ENCODE assay signal across 8 mouse cellular contexts in genomic region chr5:122392227-122393004, GRCm38 (mm10). TPM values are rescaled to one million over a fixed set of nuclear protein-coding genes. Genes with fewer than 3 reads are reported as not detected.
A peak's percentile ranks its signal among the peaks of the same experiment; 100 is the strongest.
DNase-seq lines count a peak whose midpoint lies in the region; ATAC-seq lines count a peak whose summit lies in the region.

No protein-coding gene starts in this region.

- peak overlapping the region; percentile 85 for H3K4me3 ChIP-seq in limb, embryonic 15.5 days
- H3K4me3 ChIP-seq in neural tube, embryonic 12.5 days, result peak overlapping the region; percentile 78

- peaks cover 14% of the 10 kb centered on the region for H3K4me1 ChIP-seq in limb, embryonic 15.5 days
- H3K4me1 ChIP-seq in neural tube, embryonic 12.5 days, result peaks cover 13% of the 10 kb centered on the region

- H3K36me3 ChIP-seq in limb, embryonic 15.5 days, result peaks cover 14% of the 10 kb centered on the region
- peaks cover 18% of the 10 kb centered on the region for H3K36me3 ChIP-seq in neural tube, embryonic 12.5 days

- H3K9ac ChIP-seq in limb, embryonic 15.5 days, result peak overlapping the region; percentile 69
- H3K9ac ChIP-seq in neural tube, embryonic 12.5 days, result peak overlapping the region; percentile 77

- intact Hi-C loops in heart, postnatal 14 days (cut with DNase I), result loop anchor here (5.0 kb wide), 1 partner anchor 125 kb away; no protein-coding TSS in a partner anchor

- no peaks in the 10 kb centered on the region for H3K27me3 ChIP-seq in limb, embryonic 15.5 days
- no peaks in the 10 kb centered on the region for H3K27me3 ChIP-seq in neural tube, embryonic 12.5 days (replicated peaks)

- no peak for DNase-seq in cerebellum, adult 11-12 months
- DNase-seq in A20 (ENCODE audit: low read depth, low spot score), result peak; percentile 65
- DNase-seq in cerebellum, postnatal 25 days, result peak; percentile 43 to 47
- DNase-seq in heart, postnatal 14 days, result peak; percentile 25 to 26
- DNase-seq in left cerebral cortex, adult 9 months (ENCODE audit: low spot score in 2 of 2), result no peak

- no peaks in the 10 kb centered on the region for H3K9me3 ChIP-seq in limb, embryonic 15.5 days
- H3K9me3 ChIP-seq in neural tube, embryonic 12.5 days, result no peaks in the 10 kb centered on the region

- WGBS in limb, embryonic 15.5 days, result 14% methylated on average over 19 of the region's 19 CpGs
- WGBS in neural tube, embryonic 12.5 days, result 15% methylated on average over 19 of the region's 19 CpGs

- peak; percentile 8; the same call in 1 of the 2 replicates for ATAC-seq in cerebellum, adult (ENCODE audit: insufficient number of reproducible peaks, low FRiP score, low TSS enrichment)
- no peak for ATAC-seq in limb, embryonic 15.5 days (ENCODE audit: insufficient number of reproducible peaks, low FRiP score, low TSS enrichment, low read depth)
- no peak for ATAC-seq in neural tube, embryonic 12.5 days (ENCODE audit: low FRiP score, low read depth)

- peak overlapping the region; percentile 65 for H3K4me2 ChIP-seq in limb, embryonic 15.5 days
- peak overlapping the region; percentile 91 for H3K4me2 ChIP-seq in neural tube, embryonic 12.5 days (replicated peaks)

- H3K27ac ChIP-seq in limb, embryonic 15.5 days, result peak overlapping the region; percentile 73; the same call in 1 of the 2 replicates
- no peak overlapping the region for H3K27ac ChIP-seq in neural tube, embryonic 12.5 days

RNA-seq across cellular contexts. Expression of gene Arpc3, which starts 0.7 kb away (rescaled TPM):
- 100 to 1,000 TPM; 104 to 115 TPM for total RNA-seq in heart, postnatal 14 days (2021)
- 141 and 177 TPM in 2 replicates for polyA plus RNA-seq in limb, embryonic 15.5 days (2015; fragmentation: Nextera tagmentation; extraction: Ambion mirVana)
- polyA plus RNA-seq in neural tube, embryonic 12.5 days (2016; fragmentation: Nextera tagmentation; extraction: Ambion mirVana), result 114 and 128 TPM in 2 replicates

RNA-seq across cellular contexts. Expression of gene Fam216a, which starts 20.3 kb away (rescaled TPM):
- 10 to 100 TPM; 15.1 to 16.5 TPM for total RNA-seq in heart, postnatal 14 days (2021)
- 58.3 and 59.3 TPM in 2 replicates for polyA plus RNA-seq in limb, embryonic 15.5 days (2015; fragmentation: Nextera tagmentation; extraction: Ambion mirVana)
- polyA plus RNA-seq in neural tube, embryonic 12.5 days (2016; fragmentation: Nextera tagmentation; extraction: Ambion mirVana), result 117 TPM in 2 replicates

RNA-seq across cellular contexts. Expression of gene Gpn3, which starts 20.7 kb away (rescaled TPM):
- 10 to 100 TPM; 23.1 to 25.6 TPM for total RNA-seq in heart, postnatal 14 days (2021)
- polyA plus RNA-seq in limb, embryonic 15.5 days (2015; fragmentation: Nextera tagmentation; extraction: Ambion mirVana), result 60.5 and 68.7 TPM in 2 replicates
- 56.3 and 57.9 TPM in 2 replicates for polyA plus RNA-seq in neural tube, embryonic 12.5 days (2016; fragmentation: Nextera tagmentation; extraction: Ambion mirVana)

RNA-seq across cellular contexts. Expression of gene Anapc7, which starts 29.1 kb away (rescaled TPM):
- total RNA-seq in heart, postnatal 14 days (2021), result 10 to 100 TPM; 33.9 to 37.5 TPM
- 40.2 and 43.0 TPM in 2 replicates for polyA plus RNA-seq in limb, embryonic 15.5 days (2015; fragmentation: Nextera tagmentation; extraction: Ambion mirVana)
- polyA plus RNA-seq in neural tube, embryonic 12.5 days (2016; fragmentation: Nextera tagmentation; extraction: Ambion mirVana), result 51.2 and 53.5 TPM in 2 replicates

RNA-seq across cellular contexts. Expression of gene Vps29, which starts 38.2 kb away (rescaled TPM):
- 100 to 1,000 TPM in 1 of 2 experiments, 10 to 100 TPM in 1; 86.7 to 103 TPM for total RNA-seq in heart, postnatal 14 days (2021)
- 184 and 185 TPM in 2 replicates for polyA plus RNA-seq in limb, embryonic 15.5 days (2015; fragmentation: Nextera tagmentation; extraction: Ambion mirVana)
- 233 and 237 TPM in 2 replicates for polyA plus RNA-seq in neural tube, embryonic 12.5 days (2016; fragmentation: Nextera tagmentation; extraction: Ambion mirVana)

Comparison
In these comparisons a context has a peak if more than half of its experiments do, and no peak if none do; other contexts are left out.
1. DNase-seq: peak in A20 (single experiment), cerebellum, postnatal 25 days (2 of 2) and heart, postnatal 14 days (2 of 2); none in cerebellum, adult 11-12 months (single experiment) and left cerebral cortex, adult 9 months (0 of 2).